Mouse (Mus musculus): Measurements from ENCODE around the gene Chd6. TPM values are rescaled to one million over a fixed set of nuclear protein-coding genes. Genes with fewer than 3 reads are reported as not detected.

Chd6 gene
- polyA plus RNA-seq, 1 experiment from 2014 or later = 19.0 TPM

GRCm38 (mm10) chr2:161090746-161091405 lies 18.0 kb downstream of the Chd6 start:
- no peak overlapping the region for H3K9ac ChIP-seq (ENCODE audit: low read depth, low read length)
- DNase-seq (ENCODE audit: low spot score) (no peak), ATAC-seq (replicated peaks; ENCODE audit: low FRiP score) (no peak)
- H3K36me3 ChIP-seq (ENCODE audit: control insufficient read depth, insufficient read depth, low read length) = no peaks in the 10 kb centered on the region; the same call in 1 of the 2 replicates
- no peak overlapping the region for H3K27ac ChIP-seq (ENCODE audit: low read depth, low read length)
- no peaks in the 10 kb centered on the region for H3K27me3 ChIP-seq (replicated peaks; ENCODE audit: control insufficient read depth, insufficient read depth, low read length)
- H3K4me2 ChIP-seq = no peak overlapping the region
- WGBS = 89% methylated on average over 6 of the region's 6 CpGs
- no peaks in the 10 kb centered on the region for H3K4me1 ChIP-seq (replicated peaks; ENCODE audit: control insufficient read depth, insufficient read depth, low read length)
- H3K4me3 ChIP-seq (ENCODE audit: low read depth, low read length) = no peak overlapping the region
- no peaks in the 10 kb centered on the region for H3K9me3 ChIP-seq (ENCODE audit: control insufficient read depth, low read length)

- Histone ChIP-seq H3K36me3 (ENCODE audit: control insufficient read depth, insufficient read depth, low read length) (no peaks in the 10 kb centered on the region; the same call in 1 of the 2 replicates), H3K27ac (ENCODE audit: low read depth, low read length) (no peak overlapping the region), H3K4me1 (replicated peaks; ENCODE audit: control insufficient read depth, insufficient read depth, low read length) (no peaks in the 10 kb centered on the region), H3K27me3 (replicated peaks; ENCODE audit: control insufficient read depth, insufficient read depth, low read length) (no peaks in the 10 kb centered on the region), H3K9ac (ENCODE audit: low read depth, low read length) (no peak overlapping the region), H3K9me3 (ENCODE audit: control insufficient read depth, low read length) (no peaks in the 10 kb centered on the region), H3K4me2 (no peak overlapping the region), H3K4me3 (ENCODE audit: low read depth, low read length) (no peak overlapping the region)
- no peak for DNase-seq (ENCODE audit: low spot score)
- peak; percentile 66; the same call in 1 of the 2 replicates for ATAC-seq (replicated peaks; ENCODE audit: low FRiP score)
- WGBS = 55% methylated on average over 3 of the region's 3 CpGs
Observed at GRCm38 (mm10) chr2:161090200-161090599, 18.7 kb downstream of the Chd6 start.

- 86% methylated on average over 2 of the region's 2 CpGs for whole genome bisulfite sequencing
- Histone ChIP-seq H3K4me2 (no peak overlapping the region), H3K27me3 (replicated peaks; ENCODE audit: control insufficient read depth, insufficient read depth, low read length) (no peaks in the 10 kb centered on the region), H3K9me3 (ENCODE audit: control insufficient read depth, low read length) (no peaks in the 10 kb centered on the region), H3K36me3 (ENCODE audit: control insufficient read depth, insufficient read depth, low read length) (no peaks in the 10 kb centered on the region), H3K4me3 (ENCODE audit: low read depth, low read length) (no peak overlapping the region), H3K4me1 (replicated peaks; ENCODE audit: control insufficient read depth, insufficient read depth, low read length) (peaks cover 9% of the 10 kb centered on the region), H3K9ac (ENCODE audit: low read depth, low read length) (no peak overlapping the region), H3K27ac (ENCODE audit: low read depth, low read length) (no peak overlapping the region)
- ATAC-seq (replicated peaks; ENCODE audit: low FRiP score) (no peak), DNase-seq (ENCODE audit: low spot score) (no peak)
Observed at GRCm38 (mm10) chr2:161078590-161078989, 30.3 kb downstream of the Chd6 start.

GRCm38 (mm10) chr2:161076262-161076661 lies 32.6 kb downstream of the Chd6 start:
- H3K4me2 ChIP-seq = no peak overlapping the region
- no peak overlapping the region for H3K27ac ChIP-seq (ENCODE audit: low read depth, low read length)
- H3K9me3 ChIP-seq (ENCODE audit: control insufficient read depth, low read length) = no peaks in the 10 kb centered on the region
- no peaks in the 10 kb centered on the region for H3K27me3 ChIP-seq (replicated peaks; ENCODE audit: control insufficient read depth, insufficient read depth, low read length)
- H3K9ac ChIP-seq (ENCODE audit: low read depth, low read length) = no peak overlapping the region
- WGBS = 59% methylated on average over 4 of the region's 4 CpGs
- H3K36me3 ChIP-seq (ENCODE audit: control insufficient read depth, insufficient read depth, low read length) = no peaks in the 10 kb centered on the region
- ATAC-seq (replicated peaks; ENCODE audit: low FRiP score) (no peak), DNase-seq (ENCODE audit: low spot score) (no peak)
- H3K4me1 ChIP-seq (replicated peaks; ENCODE audit: control insufficient read depth, insufficient read depth, low read length) = peaks cover 11% of the 10 kb centered on the region
- no peak overlapping the region for H3K4me3 ChIP-seq (ENCODE audit: low read depth, low read length)

- Histone ChIP-seq H3K9me3 (ENCODE audit: control insufficient read depth, low read length) (no peaks in the 10 kb centered on the region), H3K36me3 (ENCODE audit: control insufficient read depth, insufficient read depth, low read length) (no peaks in the 10 kb centered on the region), H3K9ac (ENCODE audit: low read depth, low read length) (no peak overlapping the region), H3K4me3 (ENCODE audit: low read depth, low read length) (no peak overlapping the region), H3K27ac (ENCODE audit: low read depth, low read length) (peak overlapping the region; percentile 3; the same call in 1 of the 2 replicates), H3K4me2 (peak overlapping the region; percentile 38), H3K4me1 (replicated peaks; ENCODE audit: control insufficient read depth, insufficient read depth, low read length) (peaks cover 11% of the 10 kb centered on the region), H3K27me3 (replicated peaks; ENCODE audit: control insufficient read depth, insufficient read depth, low read length) (no peaks in the 10 kb centered on the region)
- ATAC-seq (replicated peaks; ENCODE audit: low FRiP score) = peak; percentile 86
- DNase-seq (ENCODE audit: low spot score) = no peak
- 56% methylated on average over 5 of the region's 5 CpGs for WGBS
Observed at GRCm38 (mm10) chr2:161075553-161075952, 33.3 kb downstream of the Chd6 start.

GRCm38 (mm10) chr2:161066097-161066759 lies 42.6 kb downstream of the Chd6 start:
- peaks cover 10% of the 10 kb centered on the region for H3K4me1 ChIP-seq (replicated peaks; ENCODE audit: control insufficient read depth, insufficient read depth, low read length)
- no peaks in the 10 kb centered on the region for H3K27me3 ChIP-seq (replicated peaks; ENCODE audit: control insufficient read depth, insufficient read depth, low read length)
- H3K9ac ChIP-seq (ENCODE audit: low read depth, low read length) = no peak overlapping the region
- no peaks in the 10 kb centered on the region for H3K9me3 ChIP-seq (ENCODE audit: control insufficient read depth, low read length)
- peak overlapping the region; percentile 41 for H3K4me2 ChIP-seq
- 36% methylated on average over 10 of the region's 10 CpGs for WGBS
- H3K27ac ChIP-seq (ENCODE audit: low read depth, low read length) = no peak overlapping the region; the same call in 1 of the 2 replicates
- 0 out of 2 replicates have a peak, but pooled peaks cover 2% of the 10 kb centered on the region for H3K36me3 ChIP-seq (ENCODE audit: control insufficient read depth, insufficient read depth, low read length)
- ATAC-seq (replicated peaks; ENCODE audit: low FRiP score) = peak; percentile 92
- DNase-seq (ENCODE audit: low spot score) = no peak
- no peak overlapping the region for H3K4me3 ChIP-seq (ENCODE audit: low read depth, low read length)

GRCm38 (mm10) chr2:161065594-161065993 lies 43.3 kb downstream of the Chd6 start:
- H3K9ac ChIP-seq (ENCODE audit: low read depth, low read length) = no peak overlapping the region
- 0 out of 2 replicates have a peak, but pooled peaks cover 2% of the 10 kb centered on the region for H3K36me3 ChIP-seq (ENCODE audit: control insufficient read depth, insufficient read depth, low read length)
- H3K27me3 ChIP-seq (replicated peaks; ENCODE audit: control insufficient read depth, insufficient read depth, low read length) = no peaks in the 10 kb centered on the region
- DNase-seq (ENCODE audit: low spot score) (no peak), ATAC-seq (replicated peaks; ENCODE audit: low FRiP score) (peak; percentile 80)
- H3K4me2 ChIP-seq = peak overlapping the region; percentile 34
- 68% methylated on average over 2 of the region's 2 CpGs for WGBS
- peak overlapping the region; percentile 79 for H3K27ac ChIP-seq (ENCODE audit: low read depth, low read length)
- H3K4me3 ChIP-seq (ENCODE audit: low read depth, low read length) = no peak overlapping the region
- H3K9me3 ChIP-seq (ENCODE audit: control insufficient read depth, low read length) = no peaks in the 10 kb centered on the region
- peaks cover 10% of the 10 kb centered on the region for H3K4me1 ChIP-seq (replicated peaks; ENCODE audit: control insufficient read depth, insufficient read depth, low read length)

- DNase-seq (ENCODE audit: low spot score) = no peak
- Histone ChIP-seq H3K9me3 (ENCODE audit: control insufficient read depth, low read length) (no peaks in the 10 kb centered on the region), H3K27ac (ENCODE audit: low read depth, low read length) (no peak overlapping the region), H3K4me1 (replicated peaks; ENCODE audit: control insufficient read depth, insufficient read depth, low read length) (peaks cover 10% of the 10 kb centered on the region), H3K36me3 (ENCODE audit: control insufficient read depth, insufficient read depth, low read length) (0 out of 2 replicates have a peak, but pooled peaks cover 2% of the 10 kb centered on the region), H3K27me3 (replicated peaks; ENCODE audit: control insufficient read depth, insufficient read depth, low read length) (no peaks in the 10 kb centered on the region), H3K4me3 (ENCODE audit: low read depth, low read length) (no peak overlapping the region), H3K9ac (ENCODE audit: low read depth, low read length) (no peak overlapping the region), H3K4me2 (no peak overlapping the region)
- peak; percentile 54; the same call in 1 of the 2 replicates for ATAC-seq (replicated peaks; ENCODE audit: low FRiP score)
- WGBS = 34% methylated on average over 1 of the region's 1 CpGs
Observed at GRCm38 (mm10) chr2:161064836-161065235, 44.0 kb downstream of the Chd6 start.
